Comparison of ENCODE assay signal across 25 mouse cellular contexts in genomic region chr19:22527944-22528343, GRCm38 (mm10).
DNase-seq lines count a peak whose midpoint lies in the region; ATAC-seq and TF ChIP-seq lines count a peak whose summit lies in the region.
"Had no signal": no experiment of that assay in that cellular context is flagged by ENCODE, and none has a peak within 500 bp of the region (broad histone marks: within the 10 kb centered on the region; RNA-seq: fewer than 3 reads in every experiment).

No protein-coding gene starts in this region.

- ATAC-seq in lung, postnatal 0 days: no peak
- ATAC-seq: activated CD4-positive, CD25-positive, alpha-beta regulatory T cell, adult 4 months; CD4-positive, CD25-positive, alpha-beta regulatory T cell, adult 4 months; forebrain, embryonic 14.5 days; forebrain, postnatal 0 days; hindbrain, embryonic 16.5 days; intestine, embryonic 15.5 days had no signal

- H3K4me2 ChIP-seq in lung, postnatal 0 days (replicated peaks; ENCODE audit: low read depth, low read length): no peak overlapping the region
- H3K4me2 ChIP-seq: heart, embryonic 11.5 days; hindbrain, embryonic 13.5 days; intestine, embryonic 15.5 days had no signal

- TF ChIP-seq CTCF in lung, postnatal 0 days (IDR thresholded peaks at IDR 0.05): 0 out of 2 replicates have a peak, but pooled peaks have one; percentile 5
- TF ChIP-seq CTCF in E14TG2a.4 (conservative IDR thresholded peaks at IDR 0.05; ENCODE audit: low read length): peak; percentile 56

- H3K4me1 ChIP-seq in lung, postnatal 0 days (ENCODE audit: insufficient read depth, low read depth, low read length): no peaks in the 10 kb centered on the region
- H3K4me1 ChIP-seq in E14TG2a.4 (replicated peaks; ENCODE audit: low read depth, low read length) (peaks cover 11% of the 10 kb centered on the region; the same call in 1 of the 2 replicates), ES-E14 (ENCODE audit: control insufficient read depth in 2 of 2, insufficient read depth in 2 of 2, low read length in 2 of 2, poor library complexity in 1 of 2) (no peaks in the 10 kb centered on the region)
- no peaks in the 10 kb centered on the region for H3K4me1 ChIP-seq in embryonic facial prominence, embryonic 10.5 days
- H3K4me1 ChIP-seq: hindbrain, embryonic 13.5 days; intestine, embryonic 15.5 days had no signal

- no peaks in the 10 kb centered on the region for H3K27me3 ChIP-seq in lung, postnatal 0 days (replicated peaks; ENCODE audit: insufficient read depth, low read length)
- no peaks in the 10 kb centered on the region for H3K27me3 ChIP-seq in E14TG2a.4 (ENCODE audit: insufficient read depth, low read length)
- no peaks in the 10 kb centered on the region for H3K27me3 ChIP-seq in embryonic facial prominence, embryonic 10.5 days (replicated peaks; ENCODE audit: low read depth, poor library complexity, severe bottlenecking)
- H3K27me3 ChIP-seq: hindbrain, embryonic 13.5 days; intestine, embryonic 15.5 days had no signal

- H3K9ac ChIP-seq in lung, postnatal 0 days (replicated peaks; ENCODE audit: low read depth): no peak overlapping the region
- no peak overlapping the region for H3K9ac ChIP-seq in ES-E14 (ENCODE audit: insufficient read depth, low read depth, low read length, poor library complexity, severe bottlenecking)
- H3K9ac ChIP-seq: forebrain, postnatal 0 days; hindbrain, embryonic 13.5 days; intestine, embryonic 15.5 days had no signal

- no peak overlapping the region for H3K27ac ChIP-seq in lung, postnatal 0 days (ENCODE audit: low read length)
- H3K27ac ChIP-seq in ES-E14 (ENCODE audit: insufficient read depth, low read depth, low read length, poor library complexity, severe bottlenecking): no peak overlapping the region
- H3K27ac ChIP-seq in embryonic facial prominence, embryonic 10.5 days (replicated peaks): no peak overlapping the region
- H3K27ac ChIP-seq: gastrocnemius, adult 2 months; hindbrain, embryonic 13.5 days; intestine, embryonic 15.5 days had no signal

- no peak overlapping the region for H3K4me3 ChIP-seq in lung, postnatal 0 days (ENCODE audit: low read depth, low read length)
- no peak overlapping the region for H3K4me3 ChIP-seq in E14TG2a.4 (replicated peaks; ENCODE audit: low read length)
- no peak overlapping the region for H3K4me3 ChIP-seq in ES-E14 (ENCODE audit: insufficient read depth in 1 of 2, low read depth in 1 of 2, low read length in 2 of 2, poor library complexity in 1 of 2, severe bottlenecking in 1 of 2)
- H3K4me3 ChIP-seq in embryonic facial prominence, embryonic 10.5 days: no peak overlapping the region
- H3K4me3 ChIP-seq: gastrocnemius, adult 2 months; hindbrain, embryonic 13.5 days; intestine, embryonic 15.5 days had no signal

- DNase-seq in lung, postnatal 0 days (ENCODE audit: low spot score): no peak
- DNase-seq in lung, postnatal 36 days: no peak
- DNase-seq in ES-E14 (ENCODE audit: low read depth, low spot score): no peak
- DNase-seq in ZHBTc4 (ENCODE audit: low read depth, low spot score): peak; percentile 51
- DNase-seq in kidney, adult 11 months: no peak
- DNase-seq in embryonic facial prominence, embryonic 10.5 days (ENCODE audit: low spot score): no peak
- DNase-seq: adrenal gland, adult 8-10 months; adrenal gland, postnatal 25 days; cerebellum, adult 11-12 months; cerebellum, adult 8-10 months; cerebellum, postnatal 10 days; cerebellum, postnatal 36 days; embryo, embryonic 11 days; forebrain, postnatal 0 days; gastrocnemius, adult 2 months; gastrocnemius, postnatal 14 days; heart, adult 11 months had no signal

- in situ Hi-C loops in ES-E14 (cut with MboI; ENCODE audit: low sequenced_read_pairs in 2 of 2, unreplicated experiment in 2 of 2): no loop called here

- H3K9me3 ChIP-seq in lung, postnatal 0 days (ENCODE audit: low read length): no peaks in the 10 kb centered on the region
- no peaks in the 10 kb centered on the region for H3K9me3 ChIP-seq in E14TG2a.4 (ENCODE audit: low read length)
- H3K9me3 ChIP-seq in ES-E14 (ENCODE audit: control insufficient read depth, insufficient read depth, low read depth, low read length): no peaks in the 10 kb centered on the region
- no peaks in the 10 kb centered on the region for H3K9me3 ChIP-seq in embryonic facial prominence, embryonic 10.5 days
- H3K9me3 ChIP-seq: hindbrain, embryonic 13.5 days; intestine, embryonic 15.5 days had no signal

- no peaks in the 10 kb centered on the region for H3K36me3 ChIP-seq in lung, postnatal 0 days (ENCODE audit: insufficient read depth, low read length)
- H3K36me3 ChIP-seq in E14TG2a.4 (ENCODE audit: insufficient read depth, low read length) (no peaks in the 10 kb centered on the region), ES-E14 (ENCODE audit: control insufficient read depth, insufficient read depth, low read length, poor library complexity, severe bottlenecking) (no peaks in the 10 kb centered on the region)
- no peaks in the 10 kb centered on the region for H3K36me3 ChIP-seq in embryonic facial prominence, embryonic 10.5 days (replicated peaks)
- H3K36me3 ChIP-seq: hindbrain, embryonic 13.5 days; intestine, embryonic 15.5 days had no signal

- no peak for TF ChIP-seq EP300 in lung, postnatal 0 days (IDR thresholded peaks at IDR 0.05)

TF ChIP-seq in ES-E14, 5 proteins besides CTCF, POLR2A, EP300 and RAD21:
- TF ChIP-seq CHD2 (IDR thresholded peaks at IDR 0.05; ENCODE audit: low read depth, low read length) (no peak), ZNF384 (IDR thresholded peaks at IDR 0.05; ENCODE audit: low read depth, low read length) (no peak), MAFK (IDR thresholded peaks at IDR 0.05; ENCODE audit: insufficient read depth, low read depth, low read length) (no peak), ZC3H11A (IDR thresholded peaks at IDR 0.05; ENCODE audit: borderline replicate concordance, low read depth, low read length) (peak; percentile 42; the same call in 1 of the 2 replicates), HCFC1 (IDR thresholded peaks at IDR 0.05; ENCODE audit: borderline replicate concordance, insufficient read depth, low read length) (no peak)
